Mouse (Mus musculus) heart, postnatal 0 days (tissue): ENCODE measurements around the gene Arl15. TPM values are rescaled to one million over a fixed set of nuclear protein-coding genes. Genes with fewer than 3 reads are reported as not detected.

Experiments used
- ATAC-seq: fragments of 200-750 bp; cut with Nextera tagmentation; 2 replicates; pipeline ENCODE4 v1.8.0; 2017; ENCODE audit warnings: low read depth, moderate number of reproducible peaks, moderate library complexity; ENCODE audit not compliant: insufficient read depth
- DNase-seq: peaks from one replicate; pipeline ENCODE4 v3.0.0-alpha.2; 2016; ENCODE audit warnings: low spot score
- H3K27ac ChIP-seq: fragments of 300-500 bp; sonication (generic); 2 replicates; pipeline ENCODE4 v1.5.1; 2014; ENCODE audit warnings: low read depth, mild to moderate bottlenecking
- H3K27me3 ChIP-seq: fragments of 300-500 bp; sonication (generic); 2 replicates; pipeline ENCODE4 v1.6.1; 2014; ENCODE audit warnings: low read length, mixed read lengths; ENCODE audit not compliant: control insufficient read depth, insufficient read depth
- H3K36me3 ChIP-seq: fragments of 300-500 bp; sonication (generic); replicated peaks from 2 replicates; pipeline ENCODE4 v1.6.1; 2014; ENCODE audit warnings: low read length, mixed read lengths; ENCODE audit not compliant: control insufficient read depth, insufficient read depth
- H3K4me1 ChIP-seq: fragments of 300-500 bp; sonication (generic); 2 replicates; pipeline ENCODE4 v1.6.1; 2014; ENCODE audit warnings: antibody characterized with exemption; ENCODE audit not compliant: control insufficient read depth, insufficient read depth
- H3K4me2 ChIP-seq: fragments of 300-500 bp; sonication (generic); 2 replicates; pipeline ENCODE4 v1.6.1; 2014; ENCODE audit warnings: low read depth, mild to moderate bottlenecking, low read length, moderate library complexity
- H3K4me3 ChIP-seq: fragments of 300-500 bp; sonication (generic); 2 replicates; pipeline ENCODE4 v1.5.1; 2014; ENCODE audit warnings: low read depth, low read length
- H3K9ac ChIP-seq: fragments of 300-500 bp; sonication (generic); replicated peaks from 2 replicates; pipeline ENCODE4 v1.6.1; 2014; ENCODE audit warnings: low read depth, low read length, mixed read lengths
- H3K9me3 ChIP-seq: fragments of 300-500 bp; sonication (generic); replicated peaks from 2 replicates; pipeline ENCODE4 v1.6.1; 2016; ENCODE audit warnings: low read length; ENCODE audit not compliant: control insufficient read depth
- CTCF ChIP-seq: IDR thresholded peaks from 2 replicates; pipeline ENCODE4 v1.5.1; 2016; ENCODE audit warnings: antibody characterized with exemption, control low read depth, low read depth
- EP300 ChIP-seq: IDR thresholded peaks from 2 replicates; pipeline ENCODE4 v1.6.1; 2016; ENCODE audit warnings: antibody characterized with exemption, low read depth
- WGBS: fragments of 180-500 bp; shearing (Covaris S2); extraction: QIAGEN DNeasy Blood & Tissue Kit; methylation state at CpG from one replicate; pipeline ENCODE4 v1.1.7; 2014; 5-methylcytosine and 5-hydroxymethylcytosine counted together
- polyA plus RNA-seq: library from polyadenylated mRNA; unstranded; fragments of >200 nt; fragmentation: Nextera tagmentation; extraction: Ambion mirVana; gene quantifications from 2 replicates; pipeline ENCODE4 v1.2.1, GENCODE M21; 2015
- total RNA-seq: library from RNA; depleted of rRNA; stranded (reverse); fragments of >200 nt; gene quantifications from 2 replicates; pipeline ENCODE4 v1.2.3, GENCODE M21; 2014; ENCODE audit warnings: low replicate concordance

Gene Arl15
- total and polyA plus RNA-seq, 2 experiments from 2014 or later, result 3.9 to 16.5 TPM

DNA sequence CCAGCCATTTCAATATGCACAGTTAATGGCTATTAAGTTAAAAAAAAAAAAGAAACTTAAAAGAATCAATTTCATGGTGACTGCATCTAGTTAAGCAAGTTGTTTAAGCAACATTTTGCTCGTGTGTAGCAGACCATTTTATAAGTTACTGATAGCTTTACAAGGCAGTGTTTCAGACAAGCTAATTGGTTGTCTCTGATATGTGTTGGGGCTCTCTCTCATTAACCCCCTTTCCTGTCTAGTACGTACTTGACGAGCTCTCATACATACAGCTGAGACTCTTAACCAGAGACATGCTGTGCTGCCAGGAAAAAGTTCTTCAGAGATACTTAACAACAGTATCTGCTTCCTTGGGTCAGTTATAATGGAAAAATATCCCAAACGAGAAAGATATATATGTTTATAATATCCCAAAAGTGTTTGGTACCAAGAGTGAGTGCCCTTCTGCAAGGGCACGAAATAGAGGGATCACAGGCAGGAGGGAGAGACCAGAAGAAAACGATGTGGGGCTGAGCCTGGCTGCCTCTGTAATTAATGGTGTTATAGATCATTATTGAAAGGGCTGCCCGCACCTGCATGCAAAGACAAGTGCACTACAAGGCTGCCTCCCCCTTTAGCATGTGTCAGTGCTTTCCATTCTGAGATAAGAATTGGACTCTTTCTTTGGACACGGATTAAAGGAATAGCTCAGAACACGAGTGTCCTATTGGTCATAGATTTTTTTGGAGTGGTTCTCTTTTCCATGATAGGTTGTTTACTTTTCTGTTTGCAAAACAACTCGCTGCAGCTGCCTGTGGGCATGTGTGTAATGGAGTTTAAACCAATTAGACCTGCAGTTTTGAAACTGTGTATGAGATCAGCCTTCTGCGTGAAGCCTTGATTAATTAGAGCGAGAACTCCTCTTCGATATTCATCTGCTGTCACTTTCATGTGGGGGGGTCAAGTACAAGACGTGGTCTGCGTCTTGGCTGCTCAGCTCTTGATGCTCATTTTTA, 350.0 kb downstream of the Arl15 start:
- H3K27ac ChIP-seq, result no peak overlapping the region
- DNase-seq, result no peak
- ATAC-seq, result no peak
- no peak overlapping the region for H3K9ac ChIP-seq
- no peak overlapping the region for H3K4me3 ChIP-seq
- no peaks in the 10 kb centered on the region for H3K9me3 ChIP-seq
- WGBS, result 68% methylated on average over 15 of the region's 15 CpGs
- no peaks in the 10 kb centered on the region for H3K27me3 ChIP-seq
- no peaks in the 10 kb centered on the region for H3K4me1 ChIP-seq
- TF ChIP-seq CTCF, result no peak
- no peak for TF ChIP-seq EP300
- no peaks in the 10 kb centered on the region for H3K36me3 ChIP-seq
- no peak overlapping the region for H3K4me2 ChIP-seq

- no peak overlapping the region for H3K4me3 ChIP-seq
- 93% methylated on average over 8 of the region's 8 CpGs for WGBS
- H3K9me3 ChIP-seq, result no peaks in the 10 kb centered on the region
- H3K9ac ChIP-seq, result no peak overlapping the region
- no peak overlapping the region for H3K4me2 ChIP-seq
- ATAC-seq, result no peak
- H3K36me3 ChIP-seq, result no peaks in the 10 kb centered on the region
- H3K27me3 ChIP-seq, result no peaks in the 10 kb centered on the region
- DNase-seq, result no peak
- no peak overlapping the region for H3K27ac ChIP-seq
- no peak for TF ChIP-seq EP300
- no peak for TF ChIP-seq CTCF
- no peaks in the 10 kb centered on the region for H3K4me1 ChIP-seq
These were observed 350.9 kb downstream of the Arl15 start for GRCm38 (mm10) chr13:114145249-114145648.

- no peak overlapping the region for H3K9ac ChIP-seq
- H3K36me3 ChIP-seq, result no peaks in the 10 kb centered on the region
- ATAC-seq (no peak), DNase-seq (no peak)
- H3K27me3 ChIP-seq, result no peaks in the 10 kb centered on the region
- WGBS, result 83% methylated on average over 16 of the region's 16 CpGs
- H3K9me3 ChIP-seq, result no peaks in the 10 kb centered on the region
- peak overlapping the region; percentile 62; the same call in 1 of the 2 replicates for H3K27ac ChIP-seq
- TF ChIP-seq EP300 (no peak), CTCF (no peak)
- H3K4me2 ChIP-seq, result no peak overlapping the region
- H3K4me3 ChIP-seq, result no peak overlapping the region
- no peaks in the 10 kb centered on the region for H3K4me1 ChIP-seq
These were observed 356.8 kb downstream of the Arl15 start for GRCm38 (mm10) chr13:114150856-114151697.

DNA sequence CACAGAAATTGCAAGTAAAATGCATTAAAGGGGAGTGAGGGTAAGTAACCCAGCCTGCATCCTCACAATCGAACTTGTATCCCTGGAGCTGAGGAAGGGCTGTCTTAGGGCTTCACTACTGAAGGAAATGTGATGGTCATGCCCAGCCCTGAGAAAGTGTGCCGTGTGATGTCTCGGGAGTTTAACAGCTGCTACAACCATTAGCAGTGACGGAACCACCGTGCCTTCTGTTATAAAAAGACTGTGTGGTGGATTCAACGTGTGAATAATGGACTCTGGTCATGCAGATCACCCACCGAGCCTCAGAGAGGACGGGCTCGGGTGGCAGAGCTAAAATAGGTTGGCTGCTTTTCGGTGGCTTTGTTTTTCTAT, 357.4 kb downstream of the Arl15 start:
- 80% methylated on average over 10 of the region's 10 CpGs for WGBS
- ATAC-seq (no peak), DNase-seq (no peak)
- H3K4me3 ChIP-seq, result no peak overlapping the region
- no peak overlapping the region for H3K9ac ChIP-seq
- no peak for TF ChIP-seq CTCF
- H3K27ac ChIP-seq, result peak overlapping the region; percentile 27; the same call in 1 of the 2 replicates
- H3K4me1 ChIP-seq, result no peaks in the 10 kb centered on the region
- no peaks in the 10 kb centered on the region for H3K9me3 ChIP-seq
- H3K36me3 ChIP-seq, result no peaks in the 10 kb centered on the region
- H3K27me3 ChIP-seq, result no peaks in the 10 kb centered on the region
- H3K4me2 ChIP-seq, result no peak overlapping the region

DNA sequence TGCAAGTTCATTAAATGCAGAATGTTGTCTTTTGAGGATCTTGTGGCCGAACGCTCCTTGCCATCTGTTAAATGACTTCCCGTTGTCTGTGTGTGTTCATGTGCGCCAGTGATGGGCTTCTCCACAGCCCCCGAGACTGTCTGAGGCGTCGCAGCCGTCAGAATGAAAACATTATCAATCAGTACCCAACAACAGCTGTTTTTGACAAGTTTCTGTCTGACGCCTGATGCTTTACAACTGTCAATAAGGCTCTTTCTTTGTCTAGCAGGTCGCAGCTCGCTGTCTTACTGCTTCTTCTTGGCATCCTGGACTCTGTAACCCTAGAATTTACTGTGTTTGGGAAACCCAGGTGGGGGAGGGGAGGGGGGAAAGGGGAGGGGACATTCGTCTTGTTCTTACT, 362.4 kb downstream of the Arl15 start:
- no peak overlapping the region for H3K4me3 ChIP-seq
- no peak overlapping the region for H3K9ac ChIP-seq
- 66% methylated on average over 12 of the region's 12 CpGs for WGBS
- H3K9me3 ChIP-seq, result no peaks in the 10 kb centered on the region
- ATAC-seq (no peak), DNase-seq (no peak)
- TF ChIP-seq CTCF (no peak), EP300 (no peak)
- no peaks in the 10 kb centered on the region for H3K27me3 ChIP-seq
- H3K36me3 ChIP-seq, result no peaks in the 10 kb centered on the region
- no peak overlapping the region; the same call in 1 of the 2 replicates for H3K27ac ChIP-seq
- H3K4me1 ChIP-seq, result no peaks in the 10 kb centered on the region
- no peak overlapping the region for H3K4me2 ChIP-seq
